ENCODE assay signal across 8 mouse cellular contexts in the genomic region with DNA sequence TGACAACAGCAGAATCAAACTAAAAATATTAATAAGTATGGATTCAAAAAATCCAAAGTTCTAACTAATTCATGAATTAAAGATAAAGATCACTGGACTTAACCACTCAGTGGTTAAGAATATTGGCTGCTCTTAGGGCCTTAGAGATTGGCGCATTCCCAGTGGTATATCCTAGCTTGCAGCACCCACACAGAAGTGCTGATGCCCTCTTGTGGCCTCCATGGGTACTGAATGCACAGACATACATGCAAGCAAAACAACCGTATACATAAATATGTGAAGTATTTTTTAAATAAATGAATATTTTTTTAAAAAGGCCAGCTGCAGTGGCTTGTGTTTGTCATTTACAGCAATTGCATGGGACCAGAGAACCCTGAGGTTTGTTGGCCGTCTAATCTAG. TPM values are rescaled to one million over a fixed set of nuclear protein-coding genes. Genes with fewer than 3 reads are reported as not detected.
A peak's percentile ranks its signal among the peaks of the same experiment; 100 is the strongest.
DNase-seq lines count a peak whose midpoint lies in the region; ATAC-seq lines count a peak whose summit lies in the region.

No protein-coding gene starts in this region.

- intact Hi-C loops in gastrocnemius, postnatal 14 days (cut with DNase I; ENCODE audit: low total_unique reads): no loop called here

- peak; percentile 64 for DNase-seq in cerebellum, adult 11 months
- DNase-seq in NIH3T3 (ENCODE audit: low read depth): peak; percentile 90
- peak; percentile 87 to 90 for DNase-seq in cerebellum, postnatal 10 days
- DNase-seq in gastrocnemius, postnatal 14 days: peak; percentile 57
- peak; percentile 44 to 71 for DNase-seq in layer of hippocampus, adult 8-10 months (ENCODE audit: low spot score in 2 of 2)
- peak; percentile 51 for DNase-seq in spleen, postnatal 36 days (ENCODE audit: low spot score in 2 of 2)

- no peak for ATAC-seq in cerebellum, adult (ENCODE audit: insufficient number of reproducible peaks, low FRiP score, low TSS enrichment)
- peak; percentile 88 for ATAC-seq in megakaryocyte progenitor cell, adult 5-6 weeks (replicated peaks; ENCODE audit: poor library complexity)

RNA-seq across cellular contexts. Expression of gene Slc24a1, which starts 48.0 kb away (rescaled TPM):
- total RNA-seq in gastrocnemius, postnatal 14 days (2021): under 1 TPM in 1 of 2 experiments, not detected in 1; 0.04 TPM
- total RNA-seq in layer of hippocampus, adult 8-10 months (2022): under 1 TPM; 0.08 to 0.30 (median 0.15) TPM
- total RNA-seq in megakaryocyte progenitor cell, adult 5-6 weeks (2015): not detected in 2 replicates
- not detected in 2 replicates for total RNA-seq in megakaryocyte progenitor cell, adult 5-6 weeks (2017)

RNA-seq across cellular contexts. Expression of gene Ints14, which starts 57.3 kb away (rescaled TPM):
- 10 to 100 TPM; 21.7 to 23.4 TPM for total RNA-seq in gastrocnemius, postnatal 14 days (2021)
- total RNA-seq in layer of hippocampus, adult 8-10 months (2022): 10 to 100 TPM; 19.3 to 22.6 (median 20.1) TPM
- 32.2 and 32.9 TPM in 2 replicates for total RNA-seq in megakaryocyte progenitor cell, adult 5-6 weeks (2015)
- total RNA-seq in megakaryocyte progenitor cell, adult 5-6 weeks (2017): 31.1 and 33.9 TPM in 2 replicates
